Mouse (Mus musculus): ENCODE results near the gene Mical3. TPM values are rescaled to one million over a fixed set of nuclear protein-coding genes. Genes with fewer than 3 reads are reported as not detected.

Mical3 gene
- polyA plus RNA-seq, 1 experiment from 2014 or later: 4.5 TPM

- Histone ChIP-seq H3K4me1 (replicated peaks; ENCODE audit: control insufficient read depth, insufficient read depth, low read length) (no peaks in the 10 kb centered on the region), H3K4me2 (replicated peaks; ENCODE audit: low read depth) (no peak overlapping the region), H3K27me3 (replicated peaks; ENCODE audit: control insufficient read depth, insufficient read depth, low read length) (no peaks in the 10 kb centered on the region), H3K9me3 (ENCODE audit: control insufficient read depth) (no peaks in the 10 kb centered on the region), H3K36me3 (ENCODE audit: control insufficient read depth, insufficient read depth) (no peaks in the 10 kb centered on the region), H3K9ac (ENCODE audit: low read depth, low read length) (no peak overlapping the region), H3K4me3 (ENCODE audit: low read depth, low read length) (no peak overlapping the region), H3K27ac (ENCODE audit: low read depth, low read length) (no peak overlapping the region)
- 78% methylated on average over 8 of the region's 8 CpGs for WGBS
- 0 out of 2 replicates have a peak, but pooled peaks have one; percentile 19 for ATAC-seq
- TF ChIP-seq CTCF (IDR thresholded peaks at IDR 0.05; ENCODE audit: low read depth): no peak
These were observed 12.6 kb upstream of the Mical3 start for GRCm38 (mm10) chr6:121143439-121143838.

- WGBS: 66% methylated on average over 7 of the region's 7 CpGs
- TF ChIP-seq CTCF (IDR thresholded peaks at IDR 0.05; ENCODE audit: low read depth): no peak
- Histone ChIP-seq H3K4me3 (ENCODE audit: low read depth, low read length) (no peak overlapping the region), H3K27me3 (replicated peaks; ENCODE audit: control insufficient read depth, insufficient read depth, low read length) (no peaks in the 10 kb centered on the region), H3K4me1 (replicated peaks; ENCODE audit: control insufficient read depth, insufficient read depth, low read length) (no peaks in the 10 kb centered on the region), H3K36me3 (ENCODE audit: control insufficient read depth, insufficient read depth) (no peaks in the 10 kb centered on the region), H3K9me3 (ENCODE audit: control insufficient read depth) (no peaks in the 10 kb centered on the region), H3K9ac (ENCODE audit: low read depth, low read length) (no peak overlapping the region), H3K4me2 (replicated peaks; ENCODE audit: low read depth) (no peak overlapping the region), H3K27ac (ENCODE audit: low read depth, low read length) (no peak overlapping the region)
- ATAC-seq: no peak
These were observed 11.5 kb upstream of the Mical3 start for GRCm38 (mm10) chr6:121142298-121142697.

GRCm38 (mm10) chr6:121139271-121139670, 8.5 kb upstream of the Mical3 start:
- Histone ChIP-seq H3K4me2 (replicated peaks; ENCODE audit: low read depth) (no peak overlapping the region), H3K4me3 (ENCODE audit: low read depth, low read length) (no peak overlapping the region), H3K36me3 (ENCODE audit: control insufficient read depth, insufficient read depth) (no peaks in the 10 kb centered on the region), H3K9ac (ENCODE audit: low read depth, low read length) (no peak overlapping the region), H3K4me1 (replicated peaks; ENCODE audit: control insufficient read depth, insufficient read depth, low read length) (no peaks in the 10 kb centered on the region), H3K9me3 (ENCODE audit: control insufficient read depth) (no peaks in the 10 kb centered on the region), H3K27me3 (replicated peaks; ENCODE audit: control insufficient read depth, insufficient read depth, low read length) (no peaks in the 10 kb centered on the region), H3K27ac (ENCODE audit: low read depth, low read length) (no peak overlapping the region)
- no peak for TF ChIP-seq CTCF (IDR thresholded peaks at IDR 0.05; ENCODE audit: low read depth)
- WGBS: 93% methylated on average over 1 of the region's 1 CpGs
- ATAC-seq: no peak

GRCm38 (mm10) chr6:121138338-121139040, 7.7 kb upstream of the Mical3 start:
- 63% methylated on average over 12 of the region's 12 CpGs for WGBS
- Histone ChIP-seq H3K4me1 (replicated peaks; ENCODE audit: control insufficient read depth, insufficient read depth, low read length) (no peaks in the 10 kb centered on the region), H3K4me3 (ENCODE audit: low read depth, low read length) (no peak overlapping the region), H3K4me2 (replicated peaks; ENCODE audit: low read depth) (no peak overlapping the region), H3K36me3 (ENCODE audit: control insufficient read depth, insufficient read depth) (no peaks in the 10 kb centered on the region), H3K9me3 (ENCODE audit: control insufficient read depth) (no peaks in the 10 kb centered on the region), H3K27ac (ENCODE audit: low read depth, low read length) (no peak overlapping the region), H3K27me3 (replicated peaks; ENCODE audit: control insufficient read depth, insufficient read depth, low read length) (no peaks in the 10 kb centered on the region), H3K9ac (ENCODE audit: low read depth, low read length) (no peak overlapping the region)
- TF ChIP-seq CTCF (IDR thresholded peaks at IDR 0.05; ENCODE audit: low read depth): no peak
- ATAC-seq: peak; percentile 41; the same call in 1 of the 2 replicates

GRCm38 (mm10) chr6:121137222-121137621, 6.4 kb upstream of the Mical3 start:
- Histone ChIP-seq H3K27ac (ENCODE audit: low read depth, low read length) (no peak overlapping the region), H3K4me3 (ENCODE audit: low read depth, low read length) (no peak overlapping the region), H3K27me3 (replicated peaks; ENCODE audit: control insufficient read depth, insufficient read depth, low read length) (no peaks in the 10 kb centered on the region), H3K4me2 (replicated peaks; ENCODE audit: low read depth) (no peak overlapping the region), H3K36me3 (ENCODE audit: control insufficient read depth, insufficient read depth) (no peaks in the 10 kb centered on the region), H3K4me1 (replicated peaks; ENCODE audit: control insufficient read depth, insufficient read depth, low read length) (no peaks in the 10 kb centered on the region), H3K9me3 (ENCODE audit: control insufficient read depth) (no peaks in the 10 kb centered on the region), H3K9ac (ENCODE audit: low read depth, low read length) (no peak overlapping the region)
- no peak for ATAC-seq
- WGBS: 48% methylated on average over 6 of the region's 6 CpGs
- TF ChIP-seq CTCF (IDR thresholded peaks at IDR 0.05; ENCODE audit: low read depth): no peak

GRCm38 (mm10) chr6:121134884-121135283, 4.1 kb upstream of the Mical3 start:
- no peaks in the 10 kb centered on the region for H3K4me1 ChIP-seq (replicated peaks; ENCODE audit: control insufficient read depth, insufficient read depth, low read length)
- no peak for ATAC-seq
- H3K27me3 ChIP-seq (replicated peaks; ENCODE audit: control insufficient read depth, insufficient read depth, low read length): peaks cover 12% of the 10 kb centered on the region
- H3K27ac ChIP-seq (ENCODE audit: low read depth, low read length): no peak overlapping the region
- 68% methylated on average over 5 of the region's 5 CpGs for WGBS
- TF ChIP-seq CTCF (IDR thresholded peaks at IDR 0.05; ENCODE audit: low read depth): no peak
- H3K4me2 ChIP-seq (replicated peaks; ENCODE audit: low read depth): no peak overlapping the region
- H3K4me3 ChIP-seq (ENCODE audit: low read depth, low read length): no peak overlapping the region
- H3K9me3 ChIP-seq (ENCODE audit: control insufficient read depth): no peaks in the 10 kb centered on the region
- no peak overlapping the region for H3K9ac ChIP-seq (ENCODE audit: low read depth, low read length)
- H3K36me3 ChIP-seq (ENCODE audit: control insufficient read depth, insufficient read depth): no peaks in the 10 kb centered on the region
